Mouse (Mus musculus) activated CD4-positive, CD25-positive, alpha-beta regulatory T cell, adult 4 months (primary cell): Measurements from ENCODE around the gene Tubg1. TPM values are rescaled to one million over a fixed set of nuclear protein-coding genes. Genes with fewer than 3 reads are reported as not detected.
A peak's percentile ranks its signal among the peaks of the same experiment; 100 is the strongest.

Experiments
- ATAC-seq: one replicate; pipeline ENCODE4 v1.8.0; 2017
- polyA plus RNA-seq, 2 experiments: library from polyadenylated mRNA; unstranded; fragments of 100-300 nt; shearing (Covaris generic); gene quantifications; one replicate each; pipeline ENCODE4 v1.2.1; 2017

Tubg1 gene
- polyA plus RNA-seq, 2 experiments from 2014 or later, result 17.7 to 26.8 TPM

- no peak for ATAC-seq
These were observed 47.6 kb downstream of the Tubg1 start for GRCm38 (mm10) chr11:101167211-101167962.

- no peak for ATAC-seq
These were observed 48.2 kb downstream of the Tubg1 start for GRCm38 (mm10) chr11:101167963-101168300.

- ATAC-seq, result no peak
These were observed 48.7 kb downstream of the Tubg1 start for GRCm38 (mm10) chr11:101168301-101168980.

- no peak for ATAC-seq
These were observed 49.8 kb downstream of the Tubg1 start for GRCm38 (mm10) chr11:101169301-101170107.

DNA sequence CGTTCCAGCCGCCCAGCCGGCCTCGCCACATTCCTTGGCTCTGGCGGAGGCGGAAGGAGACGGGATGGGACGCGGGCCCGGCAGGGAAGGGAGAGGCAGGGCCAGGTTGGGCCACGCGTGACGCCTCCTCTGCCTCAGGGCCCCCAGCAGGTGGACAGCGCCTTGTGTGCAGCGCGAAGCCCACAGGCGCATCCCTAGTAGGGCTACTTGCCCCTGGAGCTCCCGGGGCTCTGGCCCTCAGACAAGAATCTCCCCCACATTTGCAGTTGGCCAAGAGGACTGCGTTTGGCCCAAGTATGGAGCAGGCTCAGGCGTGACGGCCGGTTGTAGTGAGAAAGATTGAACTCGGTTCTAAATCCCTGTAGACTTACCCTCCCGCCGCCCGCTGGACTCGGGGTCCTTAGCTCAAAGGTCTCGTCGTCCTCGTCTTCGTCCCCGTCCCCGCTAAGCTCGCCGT is 50.6 kb downstream of the Tubg1 start, which contains the start of gene Cntnap1:
Gene Cntnap1, plus strand, starts transcription at position 170 of the 457 bp plus-strand sequence.
- no peak for ATAC-seq

DNA sequence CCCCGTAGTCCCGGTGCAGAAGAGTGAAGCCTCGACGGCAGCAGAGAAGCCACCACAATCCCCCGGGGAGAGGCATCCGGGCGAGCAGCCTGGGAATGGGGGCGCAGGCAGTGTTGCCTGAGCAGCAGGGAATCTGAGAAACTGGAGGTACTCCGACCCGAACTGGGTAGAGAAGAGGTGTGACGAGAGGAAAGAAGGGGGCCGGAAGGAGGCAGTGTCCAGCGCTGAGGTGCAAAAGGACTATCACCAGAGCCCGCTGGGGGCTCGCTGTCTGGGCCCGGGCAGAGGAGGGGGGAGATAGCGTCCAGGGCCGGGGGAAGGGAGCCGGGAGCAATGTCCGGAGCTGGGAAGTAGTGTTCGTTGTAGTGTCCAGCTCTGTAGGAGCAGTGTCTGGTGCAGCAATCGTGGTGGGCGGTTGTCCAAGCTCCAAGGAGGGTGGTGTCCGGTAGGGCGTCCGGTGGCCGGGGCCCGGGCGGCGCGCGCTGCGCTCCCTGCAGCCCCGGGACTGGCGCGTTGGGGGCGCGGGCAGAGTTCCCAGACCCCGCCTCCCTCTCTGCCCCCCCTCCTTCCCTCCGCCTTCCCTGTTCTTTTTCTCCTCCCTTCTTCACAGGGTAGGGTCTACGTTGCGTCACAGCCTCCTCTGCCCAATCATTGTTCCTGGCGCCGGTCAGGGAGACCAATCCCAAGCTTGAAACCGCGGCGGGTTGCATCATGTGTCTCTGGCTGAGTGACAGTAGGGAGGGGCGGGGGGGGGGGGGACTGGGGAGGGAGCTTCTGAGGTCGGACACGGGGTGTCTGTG is 51.3 kb downstream of the Tubg1 start, which contains the start of gene Plekhh3:
Gene Plekhh3, minus strand, starts transcription at position 541 of the 800 bp plus-strand sequence.
- ATAC-seq, result peak; percentile 44

DNA sequence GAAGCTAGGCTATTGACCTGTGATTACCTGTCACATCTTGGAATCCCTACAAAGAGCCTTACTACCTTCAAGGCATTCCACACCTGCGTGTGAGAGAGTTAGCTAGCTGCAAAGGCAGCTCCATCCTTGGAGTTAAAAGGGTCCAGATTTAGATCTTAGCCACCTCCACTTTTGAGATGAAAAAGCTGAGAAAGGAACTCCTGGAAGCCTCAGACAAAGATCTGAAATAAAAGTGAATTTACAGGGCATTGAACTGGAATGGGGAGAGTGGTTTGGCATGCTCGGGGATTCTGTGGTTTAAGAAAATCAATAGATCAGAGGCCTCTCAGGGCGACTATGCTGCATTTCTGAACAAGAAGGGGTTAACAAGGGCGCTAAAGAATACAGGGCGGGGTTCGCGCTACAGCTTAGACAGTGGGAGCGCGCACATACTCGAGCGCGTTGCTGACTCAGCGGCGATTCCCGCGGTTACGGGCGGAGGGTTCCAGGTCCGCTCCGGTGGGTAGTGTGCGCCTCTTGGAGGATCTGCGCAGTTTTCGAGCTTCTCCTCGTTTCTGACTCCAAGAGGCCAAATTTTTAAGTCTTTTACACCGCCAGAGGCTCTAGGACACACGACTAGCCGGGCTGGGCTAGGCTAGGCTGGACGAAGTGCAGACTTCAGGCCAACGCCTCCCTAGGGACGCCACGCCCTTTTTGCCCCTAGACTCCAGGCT is 52.1 kb downstream of the Tubg1 start:
- ATAC-seq, result no peak

- ATAC-seq, result no peak
These were observed 52.7 kb downstream of the Tubg1 start for GRCm38 (mm10) chr11:101172434-101172815.

- ATAC-seq, result no peak
These were observed 53.4 kb downstream of the Tubg1 start for GRCm38 (mm10) chr11:101173112-101173511.

- ATAC-seq, result peak; percentile 81
These were observed 54.1 kb downstream of the Tubg1 start for GRCm38 (mm10) chr11:101173631-101174388.

- no peak for ATAC-seq
These were observed 54.6 kb downstream of the Tubg1 start for GRCm38 (mm10) chr11:101174389-101174745.

- ATAC-seq, result no peak
These were observed 55.3 kb downstream of the Tubg1 start, which contains the start of gene Ccr10 for GRCm38 (mm10) chr11:101174851-101175628. TSS of gene Ccr10 (minus strand) at chr11:101175443.

- ATAC-seq, result no peak
These were observed 55.9 kb downstream of the Tubg1 start for GRCm38 (mm10) chr11:101175636-101176116.

Other genes starting within 250 kb of the Tubg1 start
- 10 to 100 TPM; 71.0 to 82.0 TPM for gene Stat3, start 180.4 kb upstream of the Tubg1 start, polyA plus RNA-seq
- gene Cavin1, start 149.1 kb upstream of the Tubg1 start, polyA plus RNA-seq, result under 1 TPM; 0.12 to 0.13 TPM
- 1 to 10 TPM; 4.3 to 4.7 TPM for gene Atp6v0a1, start 110.5 kb upstream of the Tubg1 start, polyA plus RNA-seq
- 1 to 10 TPM; 6.8 to 9.0 TPM for gene Naglu, start 49.9 kb upstream of the Tubg1 start, polyA plus RNA-seq
- not detected for gene Hsd17b1, start 41.5 kb upstream of the Tubg1 start, polyA plus RNA-seq
- gene Coasy, start 37.4 kb upstream of the Tubg1 start, polyA plus RNA-seq, result 10 to 100 TPM; 17.9 to 22.1 TPM
- 10 to 100 TPM; 51.8 to 71.5 TPM for gene Mlx, start 32.7 kb upstream of the Tubg1 start, polyA plus RNA-seq
- gene Psmc3ip, start 24.5 kb upstream of the Tubg1 start, polyA plus RNA-seq, result 10 to 100 TPM; 12.3 to 13.4 TPM
- 10 to 100 TPM; 14.4 to 24.7 TPM for gene Retreg3, start within 50 bp of the Tubg1 start, polyA plus RNA-seq
- under 1 TPM; 0.68 to 0.94 TPM for gene Tubg2, start 36.0 kb downstream of the Tubg1 start, polyA plus RNA-seq
- under 1 TPM; 0.29 to 0.33 TPM for gene Cntnap1, start 50.6 kb downstream of the Tubg1 start, polyA plus RNA-seq
- not detected for gene Plekhh3, start 51.4 kb downstream of the Tubg1 start, polyA plus RNA-seq
- gene Ccr10, start 55.5 kb downstream of the Tubg1 start, polyA plus RNA-seq, result 1 to 10 TPM; 1.5 to 1.6 TPM
- gene Ezh1, start 106.5 kb downstream of the Tubg1 start, polyA plus RNA-seq, result 10 to 100 TPM; 48.1 to 52.2 TPM
- not detected for gene Ramp2, start 126.1 kb downstream of the Tubg1 start, polyA plus RNA-seq
- 100 to 1,000 TPM; 122 to 153 TPM for gene Vps25, start 133.8 kb downstream of the Tubg1 start, polyA plus RNA-seq
- 1 to 10 TPM in 1 of 2 experiments, under 1 TPM in 1; 0.58 to 1.0 TPM for gene Wnk4, start 140.6 kb downstream of the Tubg1 start, polyA plus RNA-seq
- gene Cntd1, start 159.1 kb downstream of the Tubg1 start, polyA plus RNA-seq, result 1 to 10 TPM in 1 of 2 experiments, not detected in 1; 1.0 TPM
- gene Coa3, start 159.2 kb downstream of the Tubg1 start, polyA plus RNA-seq, result 100 to 1,000 TPM; 109 to 144 TPM
- 10 to 100 TPM; 79.0 to 81.0 TPM for gene Becn1, start 182.3 kb downstream of the Tubg1 start, polyA plus RNA-seq
- gene Psme3, start 196.3 kb downstream of the Tubg1 start, polyA plus RNA-seq, result 10 to 100 TPM; 37.1 to 53.3 TPM
- gene Aoc2, start 205.1 kb downstream of the Tubg1 start, polyA plus RNA-seq, result 1 to 10 TPM; 2.1 to 2.5 TPM
- gene Aoc3, start 210.7 kb downstream of the Tubg1 start, polyA plus RNA-seq, result not detected
- gene G6pc, start 247.6 kb downstream of the Tubg1 start, polyA plus RNA-seq, result not detected